Mouse (Mus musculus): Measurements from ENCODE around the gene 1700015G11Rik.

Gene 1700015G11Rik

GRCm38 (mm10) chr7:52015628-52016027, at the start of gene 1700015G11Rik:
1700015G11Rik (minus strand) TSS chr7:52015728.
- DNase-seq (ENCODE audit: low read depth), result no peak

- DNase-seq (ENCODE audit: low read depth), result no peak
These were observed 41.4 kb upstream of the 1700015G11Rik start for GRCm38 (mm10) chr7:52056954-52057353.

- no peak for DNase-seq (ENCODE audit: low read depth)
These were observed 40.7 kb upstream of the 1700015G11Rik start for GRCm38 (mm10) chr7:52056274-52056673.

- no peak for DNase-seq (ENCODE audit: low read depth)
These were observed 40.3 kb upstream of the 1700015G11Rik start for GRCm38 (mm10) chr7:52055831-52056230.

GRCm38 (mm10) chr7:52037600-52038582, 22.4 kb upstream of the 1700015G11Rik start:
- DNase-seq (ENCODE audit: low read depth), result peak; percentile 25

GRCm38 (mm10) chr7:52024050-52024626, 8.6 kb upstream of the 1700015G11Rik start:
- DNase-seq (ENCODE audit: low read depth), result no peak

- DNase-seq (ENCODE audit: low read depth), result no peak
These were observed 6.5 kb upstream of the 1700015G11Rik start for GRCm38 (mm10) chr7:52022039-52022438.

- no peak for DNase-seq (ENCODE audit: low read depth)
These were observed 348 bp downstream of the 1700015G11Rik start for GRCm38 (mm10) chr7:52015180-52015579.

- DNase-seq (ENCODE audit: low read depth), result no peak
These were observed 2.1 kb downstream of the 1700015G11Rik start for GRCm38 (mm10) chr7:52013457-52013856.

GRCm38 (mm10) chr7:52007138-52007537, 8.4 kb downstream of the 1700015G11Rik start:
- no peak for DNase-seq (ENCODE audit: low read depth)

GRCm38 (mm10) chr7:52006296-52006630, 9.3 kb downstream of the 1700015G11Rik start:
- no peak for DNase-seq (ENCODE audit: low read depth)

GRCm38 (mm10) chr7:52005511-52006295, 9.8 kb downstream of the 1700015G11Rik start, which contains the start of gene Svip:
Svip (minus strand) TSS chr7:52006018.
- peak; percentile 62 for DNase-seq (ENCODE audit: low read depth)

GRCm38 (mm10) chr7:51991020-51991419, 24.5 kb downstream of the 1700015G11Rik start:
- DNase-seq (ENCODE audit: low read depth), result no peak

- no peak for DNase-seq (ENCODE audit: low read depth)
These were observed 28.6 kb downstream of the 1700015G11Rik start for GRCm38 (mm10) chr7:51986909-51987308.

- DNase-seq (ENCODE audit: low read depth), result no peak
These were observed 29.8 kb downstream of the 1700015G11Rik start for GRCm38 (mm10) chr7:51985763-51986162.

GRCm38 (mm10) chr7:51982303-51982702, 33.2 kb downstream of the 1700015G11Rik start:
- no peak for DNase-seq (ENCODE audit: low read depth)

GRCm38 (mm10) chr7:51979271-51979670, 36.3 kb downstream of the 1700015G11Rik start:
- peak; percentile 22 for DNase-seq (ENCODE audit: low read depth)

- DNase-seq (ENCODE audit: low read depth), result no peak
These were observed 40.3 kb downstream of the 1700015G11Rik start for GRCm38 (mm10) chr7:51975181-51975580.

GRCm38 (mm10) chr7:51973526-51973925, 42.0 kb downstream of the 1700015G11Rik start:
- DNase-seq (ENCODE audit: low read depth), result no peak

GRCm38 (mm10) chr7:51973091-51973490, 42.4 kb downstream of the 1700015G11Rik start:
- no peak for DNase-seq (ENCODE audit: low read depth)

- peak; percentile 66 for DNase-seq (ENCODE audit: low read depth)
These were observed 43.2 kb downstream of the 1700015G11Rik start for GRCm38 (mm10) chr7:51972252-51972855.

GRCm38 (mm10) chr7:51969379-51969778, 46.1 kb downstream of the 1700015G11Rik start:
- no peak for DNase-seq (ENCODE audit: low read depth)
